Mouse (Mus musculus) urinary bladder, postnatal 14 days (tissue): ENCODE measurements around the gene Ecpas.

Source experiments
- DNase-seq: peaks from one replicate; pipeline ENCODE4 v3.0.0; 2021; ENCODE audit warnings: low spot score

Ecpas gene

GRCm38 (mm10) chr4:58911069-58911830 lies 1.3 kb downstream of the Ecpas start:
- DNase-seq, result peak; percentile 56

- no peak for DNase-seq
Observed at GRCm38 (mm10) chr4:58910175-58911068, 2.1 kb downstream of the Ecpas start.

GRCm38 (mm10) chr4:58907453-58907852 lies 5.1 kb downstream of the Ecpas start:
- DNase-seq, result no peak

GRCm38 (mm10) chr4:58898318-58898717 lies 14.2 kb downstream of the Ecpas start:
- no peak for DNase-seq

- DNase-seq, result no peak
Observed at GRCm38 (mm10) chr4:58897436-58897835, 15.1 kb downstream of the Ecpas start.

GRCm38 (mm10) chr4:58894399-58894798 lies 18.1 kb downstream of the Ecpas start:
- DNase-seq, result no peak

GRCm38 (mm10) chr4:58890035-58890782 lies 22.3 kb downstream of the Ecpas start:
- no peak for DNase-seq

GRCm38 (mm10) chr4:58888568-58888967 lies 24.0 kb downstream of the Ecpas start:
- no peak for DNase-seq

GRCm38 (mm10) chr4:58887626-58888025 lies 24.9 kb downstream of the Ecpas start:
- DNase-seq, result no peak

- no peak for DNase-seq
Observed at GRCm38 (mm10) chr4:58886778-58887177, 25.8 kb downstream of the Ecpas start.

GRCm38 (mm10) chr4:58885341-58885740 lies 27.2 kb downstream of the Ecpas start:
- DNase-seq, result no peak

GRCm38 (mm10) chr4:58883841-58884240 lies 28.7 kb downstream of the Ecpas start:
- DNase-seq, result no peak

GRCm38 (mm10) chr4:58874373-58874772 lies 38.2 kb downstream of the Ecpas start:
- no peak for DNase-seq

GRCm38 (mm10) chr4:58867242-58867641 lies 45.3 kb downstream of the Ecpas start:
- DNase-seq, result peak; percentile 40

- no peak for DNase-seq
Observed at GRCm38 (mm10) chr4:58832908-58833307, 79.6 kb downstream of the Ecpas start.

- DNase-seq, result no peak
Observed at GRCm38 (mm10) chr4:58825921-58826320, 86.6 kb downstream of the Ecpas start.

- no peak for DNase-seq
Observed at GRCm38 (mm10) chr4:58787616-58788015, 124.9 kb downstream of the Ecpas start, which contains the start of gene Olfr267. Gene Olfr267, minus strand, starts transcription at chr4:58787716.

GRCm38 (mm10) chr4:58786659-58787058 lies 125.9 kb downstream of the Ecpas start:
- DNase-seq, result no peak

GRCm38 (mm10) chr4:58763417-58763816 lies 149.1 kb downstream of the Ecpas start:
- DNase-seq, result no peak

GRCm38 (mm10) chr4:58749510-58749909 lies 163.0 kb downstream of the Ecpas start:
- DNase-seq, result no peak

GRCm38 (mm10) chr4:58749101-58749500 lies 163.4 kb downstream of the Ecpas start:
- peak; percentile 61 for DNase-seq
